Comparison of ENCODE assay signal across 8 mouse cellular contexts in genomic region chr14:76623371-76623988, GRCm38 (mm10).
DNase-seq lines count a peak whose midpoint lies in the region; ATAC-seq lines count a peak whose summit lies in the region.

No protein-coding gene starts in this region.

- peaks cover 13% of the 10 kb centered on the region for H3K4me1 ChIP-seq in hindbrain, embryonic 11.5 days (replicated peaks; ENCODE audit: control insufficient read depth, insufficient read depth, low read length)

- ATAC-seq in hindbrain, embryonic 11.5 days (ENCODE audit: low FRiP score) = no peak
- ATAC-seq in erythroblast, adult 5-6 weeks (replicated peaks; ENCODE audit: low FRiP score, poor library complexity, severe bottlenecking) = no peak

- H3K9me3 ChIP-seq in hindbrain, embryonic 11.5 days (ENCODE audit: control insufficient read depth, low read length) = no peaks in the 10 kb centered on the region

- DNase-seq in thymus, postnatal 25 days = peak; percentile 17
- no peak for DNase-seq in thymus, postnatal 10 days (ENCODE audit: low spot score in 2 of 2)
- peak; percentile 48 for DNase-seq in hindbrain, embryonic 11.5 days (ENCODE audit: low spot score)
- peak; percentile 37 for DNase-seq in lung, postnatal 14 days
- DNase-seq in yolk sac, embryonic 10.5 days (ENCODE audit: low spot score) = peak; percentile 37
- no peak for DNase-seq in adrenal gland, adult 8-10 months
- DNase-seq in left cerebral cortex, adult 11 months (ENCODE audit: low spot score) = no peak

- no peaks in the 10 kb centered on the region for H3K36me3 ChIP-seq in hindbrain, embryonic 11.5 days (ENCODE audit: control insufficient read depth, insufficient read depth, low read length)

- peak overlapping the region; percentile 74 for H3K27ac ChIP-seq in hindbrain, embryonic 11.5 days (ENCODE audit: low read depth, low read length)

- H3K9ac ChIP-seq in hindbrain, embryonic 11.5 days (ENCODE audit: low read depth, low read length) = 0 out of 2 replicates have a peak overlapping the region, but pooled peaks have one; percentile 31

- 31% methylated on average over 10 of the region's 10 CpGs for WGBS in hindbrain, embryonic 11.5 days

- no peak overlapping the region for H3K4me2 ChIP-seq in hindbrain, embryonic 11.5 days (replicated peaks; ENCODE audit: low read depth, low read length)

- H3K27me3 ChIP-seq in hindbrain, embryonic 11.5 days (ENCODE audit: control insufficient read depth, insufficient read depth, low read length) = no peaks in the 10 kb centered on the region

- H3K4me3 ChIP-seq in hindbrain, embryonic 11.5 days (ENCODE audit: low read depth, low read length) = no peak overlapping the region

Comparison
In these comparisons a context has a peak if more than half of its experiments do, and no peak if none do; other contexts are left out.
1. DNase-seq: peak in thymus, postnatal 25 days (single experiment), hindbrain, embryonic 11.5 days (single experiment), lung, postnatal 14 days (single experiment) and yolk sac, embryonic 10.5 days (single experiment); none in thymus, postnatal 10 days (0 of 2), adrenal gland, adult 8-10 months (single experiment) and left cerebral cortex, adult 11 months (single experiment).